Mouse (Mus musculus) bone marrow, adult 2 months (tissue): ENCODE measurements around the gene L3mbtl1.

Source experiments
- CTCF ChIP-seq: fragments of 200-500 bp; IDR thresholded peaks from 2 replicates; pipeline ENCODE4 v1.5.1; 2011; ENCODE audit warnings: low read length, control low read depth; ENCODE audit not compliant: control insufficient read depth, insufficient read depth
- POLR2A ChIP-seq: fragments of 200-500 bp; IDR thresholded peaks from 2 replicates; pipeline ENCODE4 v1.6.1; 2011; ENCODE audit warnings: low read depth, mild to moderate bottlenecking, control low read depth, low read length, borderline replicate concordance; ENCODE audit not compliant: control insufficient read depth

DNA sequence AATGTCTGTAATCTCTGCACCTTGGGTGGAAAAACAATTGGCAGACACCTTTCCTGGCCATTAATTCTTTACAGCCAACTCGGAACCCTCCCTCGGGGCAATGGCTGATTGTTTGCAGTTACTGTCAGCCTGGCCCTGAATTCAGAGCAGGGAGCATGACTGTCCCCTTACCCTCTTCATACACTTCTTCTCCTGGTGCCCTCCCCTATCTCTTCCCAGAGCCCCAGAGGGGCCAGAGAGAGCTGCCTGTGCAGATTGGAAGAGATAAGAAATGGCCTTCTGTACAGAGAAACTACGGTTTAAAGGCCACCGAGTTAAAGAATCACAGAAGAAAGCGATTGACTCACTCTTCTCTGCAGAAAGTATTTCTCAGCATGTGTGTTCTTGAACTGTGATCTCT lies 23.3 kb upstream of the L3mbtl1 start:
- TF ChIP-seq CTCF (no peak), POLR2A (no peak)
